Mouse (Mus musculus) frontal cortex, postnatal 25 days (tissue): ENCODE data around the gene Ap1g2.

Experiments used
- DNase-seq, 2 experiments: peaks; one replicate each; pipeline ENCODE4 v3.0.0; 2022; ENCODE audit warnings: low spot score in 2 of 2

The Ap1g2 gene

GRCm38 (mm10) chr14:55089199-55089947 is 17.0 kb downstream of the Ap1g2 start:
- DNase-seq = no peak

- DNase-seq = no peak
These were observed 20.3 kb downstream of the Ap1g2 start for GRCm38 (mm10) chr14:55086009-55086514.

- no peak for DNase-seq
These were observed 20.9 kb downstream of the Ap1g2 start for GRCm38 (mm10) chr14:55085324-55086008.

GRCm38 (mm10) chr14:55083481-55083880 is 22.9 kb downstream of the Ap1g2 start:
- no peak for DNase-seq

- no peak for DNase-seq
These were observed 25.3 kb downstream of the Ap1g2 start for GRCm38 (mm10) chr14:55081105-55081504.

- peak in 1 of 2 experiments; percentile 57 for DNase-seq
These were observed 27.0 kb downstream of the Ap1g2 start for GRCm38 (mm10) chr14:55079214-55079970.

GRCm38 (mm10) chr14:55078366-55078989 is 27.9 kb downstream of the Ap1g2 start:
- no peak for DNase-seq

GRCm38 (mm10) chr14:55077481-55078365 is 28.7 kb downstream of the Ap1g2 start:
- DNase-seq = no peak

GRCm38 (mm10) chr14:55076956-55077355 is 29.4 kb downstream of the Ap1g2 start:
- DNase-seq = no peak

- DNase-seq = peak in 1 of 2 experiments; percentile 51
These were observed 30.2 kb downstream of the Ap1g2 start for GRCm38 (mm10) chr14:55076224-55076623.

GRCm38 (mm10) chr14:55074416-55074815 is 32.0 kb downstream of the Ap1g2 start:
- DNase-seq = no peak

- no peak for DNase-seq
These were observed 34.6 kb downstream of the Ap1g2 start for GRCm38 (mm10) chr14:55071756-55072155.

- DNase-seq = no peak
These were observed 40.4 kb downstream of the Ap1g2 start for GRCm38 (mm10) chr14:55066042-55066441.

GRCm38 (mm10) chr14:55065391-55065790 is 41.0 kb downstream of the Ap1g2 start:
- DNase-seq = no peak

- DNase-seq = no peak
These were observed 41.7 kb downstream of the Ap1g2 start for GRCm38 (mm10) chr14:55064481-55065370.

GRCm38 (mm10) chr14:55063581-55064381 is 42.6 kb downstream of the Ap1g2 start:
- DNase-seq = no peak

- no peak for DNase-seq
These were observed 43.3 kb downstream of the Ap1g2 start for GRCm38 (mm10) chr14:55063117-55063516.

- DNase-seq = no peak
These were observed 43.8 kb downstream of the Ap1g2 start for GRCm38 (mm10) chr14:55062626-55063025.

GRCm38 (mm10) chr14:55061845-55062244 is 44.5 kb downstream of the Ap1g2 start:
- no peak for DNase-seq
